In the genomic region with DNA sequence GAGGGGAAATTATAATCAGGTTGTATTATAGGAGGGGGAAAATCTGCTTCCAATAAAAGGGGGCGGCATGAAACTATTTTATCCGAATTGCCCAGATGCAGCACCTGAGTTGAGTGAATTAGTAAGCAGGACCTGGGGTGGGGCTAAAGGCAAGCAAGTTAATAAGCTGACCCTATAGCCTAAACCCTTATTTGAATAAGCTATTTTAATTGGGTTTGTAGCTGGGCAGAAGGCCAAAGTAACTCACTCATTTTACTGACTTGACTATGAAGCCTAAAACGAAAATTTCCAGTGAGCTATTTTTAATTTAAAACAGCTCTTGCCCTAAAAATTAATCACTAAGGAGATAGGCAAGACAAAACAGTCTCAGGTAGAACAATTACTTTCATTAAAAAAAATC, we compare ENCODE assay signal across 10 mouse cellular contexts. TPM values are rescaled to one million over a fixed set of nuclear protein-coding genes. Genes with fewer than 3 reads are reported as not detected.
DNase-seq lines count a peak whose midpoint lies in the region; ATAC-seq and TF ChIP-seq lines count a peak whose summit lies in the region.
"Had no signal": no experiment of that assay in that cellular context is flagged by ENCODE, and none has a peak within 500 bp of the region (broad histone marks: within the 10 kb centered on the region; RNA-seq: fewer than 3 reads in every experiment).

No protein-coding gene starts in this region.

- ATAC-seq in embryonic facial prominence, embryonic 12.5 days (ENCODE audit: insufficient number of reproducible peaks, insufficient read depth, low FRiP score, low TSS enrichment): no peak
- no peak for ATAC-seq in forebrain, embryonic 14.5 days
- ATAC-seq in liver, postnatal 0 days: no peak

- peak overlapping the region; percentile 21; the same call in 1 of the 2 replicates for H3K4me2 ChIP-seq in embryonic facial prominence, embryonic 12.5 days (replicated peaks)
- H3K4me2 ChIP-seq in forebrain, embryonic 14.5 days (ENCODE audit: low read length): peak overlapping the region; percentile 93
- H3K4me2 ChIP-seq in liver, postnatal 0 days (ENCODE audit: low read depth, low read length): peak overlapping the region; percentile 94

- no peak for TF ChIP-seq EP300 in liver, postnatal 0 days (IDR thresholded peaks at IDR 0.05; ENCODE audit: low read depth)

- no peak overlapping the region for H3K9ac ChIP-seq in embryonic facial prominence, embryonic 12.5 days
- no peak overlapping the region; the same call in 1 of the 2 replicates for H3K9ac ChIP-seq in forebrain, embryonic 14.5 days (ENCODE audit: low read length)
- peak overlapping the region; percentile 37 for H3K9ac ChIP-seq in liver, postnatal 0 days (replicated peaks)

- WGBS in embryonic facial prominence, embryonic 12.5 days: 25% methylated on average over 3 of the region's 3 CpGs
- WGBS in forebrain, embryonic 14.5 days: 13% methylated on average over 3 of the region's 3 CpGs
- WGBS in liver, postnatal 0 days (ENCODE audit: insufficient replicate concordance): 59% methylated on average over 3 of the region's 3 CpGs

- H3K9me3 ChIP-seq in embryonic facial prominence, embryonic 12.5 days: no peaks in the 10 kb centered on the region
- H3K9me3 ChIP-seq in forebrain, embryonic 14.5 days (replicated peaks; ENCODE audit: control insufficient read depth, low read length): no peaks in the 10 kb centered on the region
- H3K9me3 ChIP-seq in liver, postnatal 0 days (ENCODE audit: low read length): no peaks in the 10 kb centered on the region

- peaks cover 10% of the 10 kb centered on the region for H3K27me3 ChIP-seq in embryonic facial prominence, embryonic 12.5 days
- H3K27me3 ChIP-seq in forebrain, embryonic 14.5 days (replicated peaks; ENCODE audit: control insufficient read depth, insufficient read depth, low read length): no peaks in the 10 kb centered on the region
- no peaks in the 10 kb centered on the region for H3K27me3 ChIP-seq in liver, postnatal 0 days (ENCODE audit: insufficient read depth, low read length)

- no peak for DNase-seq in layer of hippocampus, adult 2 months (ENCODE audit: low spot score in 2 of 2)
- DNase-seq in layer of hippocampus, adult 9-10 months (ENCODE audit: low spot score): no peak
- DNase-seq in forebrain, embryonic 14.5 days (ENCODE audit: low spot score): peak; percentile 54
- DNase-seq in liver, postnatal 0 days: no peak
- no peak for DNase-seq in spleen, adult 12 weeks (ENCODE audit: low spot score)
- no peak for DNase-seq in yolk sac, embryonic 10.5 days (ENCODE audit: low spot score)
- DNase-seq in cerebellum, adult 11-12 months: no peak
- DNase-seq: cerebellum, adult 8-10 months had no signal

- TF ChIP-seq CTCF in layer of hippocampus, adult 2 months (conservative IDR thresholded peaks at IDR 0.05): no peak
- no peak for TF ChIP-seq CTCF in liver, postnatal 0 days (IDR thresholded peaks at IDR 0.05; ENCODE audit: low read depth)

- H3K4me1 ChIP-seq in embryonic facial prominence, embryonic 12.5 days: peaks cover 20% of the 10 kb centered on the region
- H3K4me1 ChIP-seq in forebrain, embryonic 14.5 days (ENCODE audit: control insufficient read depth, insufficient read depth, low read length): peaks cover 13% of the 10 kb centered on the region
- peaks cover 26% of the 10 kb centered on the region; the same call in 1 of the 2 replicates for H3K4me1 ChIP-seq in liver, postnatal 0 days (ENCODE audit: insufficient read depth)

- H3K27ac ChIP-seq in layer of hippocampus, adult 2 months: no peak overlapping the region
- no peak overlapping the region for H3K27ac ChIP-seq in embryonic facial prominence, embryonic 12.5 days
- no peak overlapping the region for H3K27ac ChIP-seq in forebrain, embryonic 14.5 days (ENCODE audit: low read depth, low read length)
- peak overlapping the region; percentile 94 for H3K27ac ChIP-seq in liver, postnatal 0 days (ENCODE audit: low read depth)

- peak overlapping the region; percentile 69; the same call in 1 of the 2 replicates for H3K4me3 ChIP-seq in layer of hippocampus, adult 2 months
- H3K4me3 ChIP-seq in embryonic facial prominence, embryonic 12.5 days: no peak overlapping the region
- H3K4me3 ChIP-seq in forebrain, embryonic 14.5 days (ENCODE audit: low read depth, low read length): no peak overlapping the region; the same call in 1 of the 2 replicates
- H3K4me3 ChIP-seq in liver, postnatal 0 days (ENCODE audit: low read depth, low read length): peak overlapping the region; percentile 76

- no peaks in the 10 kb centered on the region for H3K36me3 ChIP-seq in embryonic facial prominence, embryonic 12.5 days
- H3K36me3 ChIP-seq in forebrain, embryonic 14.5 days (ENCODE audit: control insufficient read depth, insufficient read depth, low read length): no peaks in the 10 kb centered on the region
- H3K36me3 ChIP-seq in liver, postnatal 0 days (replicated peaks; ENCODE audit: insufficient read depth, low read length): no peaks in the 10 kb centered on the region

RNA-seq across cellular contexts. Expression of a gene that starts 2.5 kb away (rescaled TPM):
- total RNA-seq in layer of hippocampus, adult 2 months (2021): 10 to 100 TPM; 16.0 to 18.4 TPM
- 7.4 and 8.0 TPM in 2 replicates for polyA plus RNA-seq in embryonic facial prominence, embryonic 12.5 days (2016; fragmentation: Nextera tagmentation; extraction: Ambion mirVana)
- polyA plus RNA-seq in forebrain, embryonic 14.5 days (2014; fragmentation: Nextera tagmentation; extraction: Ambion mirVana): 6.9 and 7.6 TPM in 2 replicates
- 7.1 and 8.6 TPM in 2 replicates for polyA plus RNA-seq in liver, postnatal 0 days (2015; fragmentation: Nextera tagmentation; extraction: Ambion mirVana)

RNA-seq across cellular contexts. Expression of a gene that starts 52.7 kb away (rescaled TPM):
- 1 to 10 TPM; 1.3 to 1.7 TPM for total RNA-seq in layer of hippocampus, adult 2 months (2021)
- not detected in 2 replicates for polyA plus RNA-seq in embryonic facial prominence, embryonic 12.5 days (2016; fragmentation: Nextera tagmentation; extraction: Ambion mirVana)
- polyA plus RNA-seq in forebrain, embryonic 14.5 days (2014; fragmentation: Nextera tagmentation; extraction: Ambion mirVana): 0.10 and 0.13 TPM in 2 replicates
- not detected in 2 replicates for polyA plus RNA-seq in liver, postnatal 0 days (2015; fragmentation: Nextera tagmentation; extraction: Ambion mirVana)
- polyA plus RNA-seq: thymus, postnatal 0 days had no signal

Comparison
In these comparisons a context has a peak if more than half of its experiments do, and no peak if none do; other contexts are left out.
1. H3K4me3 ChIP-seq: peak in layer of hippocampus, adult 2 months (single experiment) and liver, postnatal 0 days (single experiment); none in embryonic facial prominence, embryonic 12.5 days (single experiment) and forebrain, embryonic 14.5 days (single experiment).
2. H3K4me2 ChIP-seq: peak in every context shown above with its lines; median percentile 94 in liver, postnatal 0 days; 93 in forebrain, embryonic 14.5 days; 21 in embryonic facial prominence, embryonic 12.5 days.